Mouse (Mus musculus): Measurements from ENCODE around the gene Bak1.

The Bak1 gene

GRCm38 (mm10) chr17:27021736-27022135 lies 7.1 kb downstream of the Bak1 start:
- no peak for DNase-seq (ENCODE audit: low spot score in 2 of 2)

GRCm38 (mm10) chr17:27021076-27021475 lies 7.7 kb downstream of the Bak1 start:
- no peak for DNase-seq (ENCODE audit: low spot score in 2 of 2)

- no peak for DNase-seq (ENCODE audit: low spot score in 2 of 2)
These were observed 10.1 kb downstream of the Bak1 start for GRCm38 (mm10) chr17:27018555-27019196.

DNA sequence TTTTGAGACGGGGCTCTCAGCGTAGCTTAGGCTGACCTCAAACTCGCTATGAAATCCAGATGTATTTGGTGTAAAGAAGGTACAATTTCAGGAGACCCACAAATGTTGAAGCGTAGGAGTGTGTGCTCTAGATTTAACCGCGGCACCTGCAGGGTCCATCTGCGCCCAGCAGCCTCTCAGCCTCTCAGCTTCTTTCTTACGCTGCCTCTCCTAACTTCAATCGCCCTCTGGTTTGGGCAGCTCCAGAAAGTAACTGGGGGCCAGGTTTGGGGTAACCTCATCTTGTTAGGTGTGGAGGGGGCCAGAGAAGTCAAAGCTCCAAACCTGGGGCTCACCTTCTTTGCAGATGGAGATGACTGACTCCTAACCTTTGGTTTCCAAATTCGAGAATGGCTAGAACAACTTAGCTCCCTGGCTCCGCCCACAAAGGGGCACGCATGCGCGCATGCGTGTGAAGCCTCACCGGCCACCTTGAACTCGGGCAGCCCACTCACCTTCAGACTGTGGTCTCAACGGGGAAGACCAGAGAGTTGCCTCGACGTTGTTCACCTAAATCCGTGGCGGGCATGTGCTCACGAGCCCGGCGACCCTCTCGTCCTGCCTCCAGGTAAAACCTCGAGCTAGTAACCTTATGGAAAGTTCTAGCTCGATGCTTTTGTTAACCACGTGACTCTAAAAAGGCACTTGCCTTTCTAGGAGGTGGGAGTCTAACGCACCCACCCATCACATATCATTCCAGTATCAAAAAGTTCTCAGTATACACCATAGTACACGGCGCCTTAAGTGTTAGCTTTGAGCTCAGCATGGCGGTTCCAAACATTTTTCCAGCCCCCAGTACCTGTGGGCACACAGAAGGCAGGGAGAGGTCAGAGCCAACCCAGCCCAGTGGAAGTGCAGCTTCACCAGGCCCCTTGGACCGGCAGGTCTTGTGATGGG lies 11.0 kb downstream of the Bak1 start:
- peak; percentile 80 to 88 for DNase-seq (ENCODE audit: low spot score in 2 of 2)

GRCm38 (mm10) chr17:27012909-27013308 lies 15.9 kb downstream of the Bak1 start:
- no peak for DNase-seq (ENCODE audit: low spot score in 2 of 2)

DNA sequence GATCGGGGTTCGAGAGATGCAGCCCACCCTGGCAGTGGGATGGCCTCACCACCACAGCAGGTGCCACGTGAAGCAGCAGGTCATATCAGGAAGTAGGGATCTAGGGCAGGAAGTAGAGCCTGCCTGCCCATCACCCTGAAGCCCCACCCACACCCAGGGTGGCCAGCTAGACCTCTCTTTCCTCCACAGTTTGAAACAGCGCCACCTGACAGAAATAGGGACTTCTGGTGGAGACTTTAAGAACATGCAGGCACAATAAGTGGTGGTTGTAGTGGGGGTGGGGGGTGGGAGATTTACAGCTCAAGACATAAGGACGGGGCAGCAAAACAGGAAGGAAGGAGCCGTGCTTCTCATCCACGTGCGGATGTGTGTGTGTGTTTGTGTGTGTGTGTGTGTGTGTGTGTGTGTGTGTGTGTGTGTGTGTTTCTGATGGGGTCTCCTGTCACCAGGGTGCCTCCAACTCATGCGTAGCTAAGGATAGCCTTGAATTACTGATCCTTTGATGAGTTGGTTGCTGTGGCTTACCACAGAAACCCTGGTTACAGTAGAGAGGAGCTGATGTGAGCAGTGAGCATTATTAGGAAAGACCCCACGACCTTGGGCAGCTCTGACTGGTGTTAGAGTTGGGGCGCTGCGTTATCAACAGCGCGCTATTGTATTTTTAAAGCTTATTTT lies 16.7 kb downstream of the Bak1 start:
- peak; percentile 64 to 77 for DNase-seq (ENCODE audit: low spot score in 2 of 2)

DNA sequence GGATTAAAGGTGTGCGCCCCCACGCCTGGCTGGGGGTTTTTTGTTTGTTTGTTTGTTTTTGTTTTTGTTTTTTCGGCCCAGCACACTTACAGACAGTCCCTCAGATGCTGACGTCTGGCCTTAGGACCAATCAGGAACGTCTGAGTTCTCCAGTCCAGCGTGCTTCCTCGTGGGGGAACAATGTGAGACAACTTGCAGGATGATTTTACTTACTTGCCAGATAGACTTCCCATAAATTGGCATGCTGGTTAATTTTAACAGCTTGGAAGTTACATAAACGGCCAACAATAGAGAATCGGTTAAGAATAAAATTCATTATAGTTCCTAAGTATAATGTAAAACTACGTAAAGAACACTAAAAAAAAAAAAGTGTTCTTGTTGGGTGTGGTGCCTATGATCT lies 17.6 kb downstream of the Bak1 start:
- no peak for DNase-seq (ENCODE audit: low spot score in 2 of 2)

DNA sequence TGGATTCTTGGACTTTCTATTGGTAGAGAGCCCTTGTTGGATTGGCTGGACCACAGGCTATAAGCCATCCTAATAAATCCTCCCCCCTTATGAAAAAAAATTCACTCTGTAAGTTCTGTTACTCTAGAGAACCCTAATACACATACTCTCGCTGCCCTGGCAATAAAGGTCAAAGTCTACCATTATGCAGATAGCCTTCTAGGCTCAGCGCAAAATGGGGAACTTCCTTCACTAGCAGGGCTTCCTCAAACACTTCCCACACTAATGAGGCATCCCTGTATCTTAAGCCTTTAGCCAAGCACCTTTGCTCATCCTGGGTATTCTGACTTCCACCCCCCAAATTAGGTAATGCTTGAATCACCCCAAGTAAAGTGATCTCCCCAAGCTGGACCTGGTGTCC lies 20.5 kb downstream of the Bak1 start:
- DNase-seq (ENCODE audit: low spot score in 2 of 2), result no peak

DNA sequence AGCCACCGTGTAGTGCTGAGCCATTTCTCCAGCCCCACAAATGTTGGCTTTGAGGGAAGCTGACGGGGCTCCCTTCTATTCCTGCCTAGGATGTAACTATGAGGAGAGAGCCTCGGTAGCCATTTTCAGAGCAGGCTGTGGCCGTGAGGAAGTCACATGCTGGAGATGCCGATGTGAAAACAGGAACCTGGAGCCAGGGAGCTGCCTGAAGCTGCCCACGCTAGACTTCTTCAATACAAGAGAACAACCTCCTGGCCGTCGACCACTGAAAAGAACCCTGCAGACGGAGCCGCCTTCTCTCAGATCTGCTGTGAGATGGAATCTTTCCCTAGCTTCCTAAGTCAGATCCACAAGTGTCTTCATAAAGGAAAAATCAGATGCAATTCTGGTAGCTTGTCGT lies 23.2 kb downstream of the Bak1 start:
- no peak for DNase-seq (ENCODE audit: low spot score in 2 of 2)

DNA sequence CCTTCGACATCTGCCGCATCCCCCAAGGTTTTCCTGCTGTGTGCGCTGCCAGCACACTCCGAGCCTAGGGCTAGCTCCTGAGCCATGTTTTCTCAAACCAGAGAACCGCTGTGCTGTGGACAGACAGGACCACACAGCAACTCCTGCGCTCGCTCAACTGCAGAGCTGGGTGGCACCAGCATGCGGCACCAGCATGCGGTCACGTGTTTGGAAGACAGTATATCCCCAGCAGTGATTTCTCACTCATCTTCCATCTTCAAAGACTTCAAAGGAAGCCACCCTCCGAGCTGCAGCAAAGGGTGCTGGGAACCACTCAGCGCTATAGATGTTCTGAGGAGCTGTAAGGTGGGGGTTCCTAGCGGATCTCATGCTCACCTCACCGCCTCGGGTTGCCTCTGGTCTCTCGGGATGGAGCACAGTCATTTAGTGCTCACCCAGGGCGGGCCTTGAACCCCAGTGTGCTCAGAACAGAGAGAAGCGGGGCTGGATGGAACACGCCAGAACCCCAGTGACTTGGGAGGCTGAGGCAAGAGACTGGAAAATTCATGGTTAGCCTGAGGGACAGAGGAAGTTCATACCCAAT lies 23.8 kb downstream of the Bak1 start:
- no peak for DNase-seq (ENCODE audit: low spot score in 2 of 2)

DNA sequence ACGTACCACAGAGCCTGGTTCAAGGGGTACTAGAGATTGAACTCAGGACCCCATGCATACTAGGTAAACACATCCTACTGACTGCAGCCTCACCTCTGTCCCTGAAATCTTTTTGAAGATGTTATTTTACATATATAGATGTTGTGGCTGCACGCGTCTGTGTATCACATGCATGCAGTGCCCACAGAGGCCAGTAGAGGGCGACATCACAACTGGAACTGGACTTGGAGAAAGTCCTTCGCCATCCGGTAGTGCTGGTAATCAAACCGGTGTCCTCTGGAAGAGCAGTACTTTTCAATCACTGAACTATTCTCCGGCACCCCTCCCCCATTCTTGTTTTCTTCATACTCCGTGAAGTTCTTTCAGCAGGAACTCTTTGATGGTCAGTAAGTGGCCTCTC lies 24.4 kb downstream of the Bak1 start:
- peak; percentile 46 to 71 for DNase-seq (ENCODE audit: low spot score in 2 of 2)

GRCm38 (mm10) chr17:27001889-27002288 lies 26.9 kb downstream of the Bak1 start:
- peak in 1 of 2 experiments; percentile 45 for DNase-seq (ENCODE audit: low spot score in 2 of 2)

GRCm38 (mm10) chr17:27001151-27001550 lies 27.7 kb downstream of the Bak1 start:
- peak; percentile 45 to 64 for DNase-seq (ENCODE audit: low spot score in 2 of 2)

DNA sequence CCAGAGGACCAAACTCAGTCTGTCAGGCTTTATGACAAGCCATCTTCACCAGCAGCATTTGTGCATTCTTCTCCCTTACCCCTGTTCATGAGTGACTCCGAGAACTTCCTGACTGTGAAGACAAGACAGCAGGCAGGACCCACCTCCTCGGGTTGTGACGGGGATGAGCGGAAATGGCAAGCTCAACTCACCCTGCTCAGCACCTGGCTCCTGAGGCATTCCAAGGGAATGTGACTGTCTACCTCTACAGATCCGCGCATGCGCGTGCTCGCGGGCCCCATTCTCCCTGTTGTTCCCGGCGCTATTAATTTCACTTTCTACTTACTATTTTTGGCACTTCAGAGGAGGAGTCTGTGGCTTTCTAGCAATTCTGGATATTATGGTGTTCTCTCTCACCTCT lies 28.8 kb downstream of the Bak1 start:
- no peak for DNase-seq (ENCODE audit: low spot score in 2 of 2)

DNA sequence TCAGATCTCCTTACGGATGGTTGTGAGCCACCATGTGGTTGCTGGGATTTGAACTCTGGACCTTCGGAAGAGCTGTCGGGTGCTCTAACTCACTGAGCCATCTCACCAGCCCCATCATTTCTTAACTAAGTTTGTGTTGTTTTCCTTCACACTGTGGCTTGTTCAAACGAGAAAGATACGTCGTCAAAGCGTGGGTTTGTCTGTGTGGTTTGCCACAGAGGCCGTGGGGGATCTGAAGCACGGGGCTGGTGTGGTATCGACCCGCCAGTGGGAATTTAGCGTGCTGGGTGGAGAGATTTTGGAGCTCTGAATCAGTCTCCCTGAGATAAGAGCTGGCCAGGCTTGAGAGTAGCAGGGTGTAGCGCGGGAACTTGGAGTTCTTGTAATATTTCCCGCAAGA lies 30.5 kb downstream of the Bak1 start:
- no peak for DNase-seq (ENCODE audit: low spot score in 2 of 2)

- DNase-seq (ENCODE audit: low spot score in 2 of 2), result no peak
These were observed 31.1 kb downstream of the Bak1 start for GRCm38 (mm10) chr17:26997661-26998060.

DNA sequence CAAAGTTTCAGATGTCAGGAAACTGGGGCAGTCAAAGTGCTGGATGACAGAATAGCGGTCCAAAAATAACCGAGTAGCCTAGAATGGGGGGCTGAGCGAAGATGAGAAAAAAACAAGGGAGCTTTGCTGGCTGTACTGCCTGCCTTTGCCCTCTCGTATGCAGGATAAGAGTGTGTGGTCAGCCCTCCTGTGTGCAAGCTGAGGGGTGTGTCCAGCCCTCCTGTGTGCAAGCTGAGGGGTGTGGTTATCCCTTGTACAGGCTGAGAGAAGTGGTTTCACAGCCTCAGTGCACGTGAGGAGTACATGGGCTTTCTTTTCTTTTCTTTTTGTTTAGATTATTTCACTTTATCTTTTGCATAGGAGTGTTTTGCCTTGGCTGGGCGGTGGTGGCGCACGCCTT lies 33.2 kb downstream of the Bak1 start:
- no peak for DNase-seq (ENCODE audit: low spot score in 2 of 2)

- DNase-seq (ENCODE audit: low spot score in 2 of 2), result no peak
These were observed 33.8 kb downstream of the Bak1 start for GRCm38 (mm10) chr17:26995006-26995405.

DNA sequence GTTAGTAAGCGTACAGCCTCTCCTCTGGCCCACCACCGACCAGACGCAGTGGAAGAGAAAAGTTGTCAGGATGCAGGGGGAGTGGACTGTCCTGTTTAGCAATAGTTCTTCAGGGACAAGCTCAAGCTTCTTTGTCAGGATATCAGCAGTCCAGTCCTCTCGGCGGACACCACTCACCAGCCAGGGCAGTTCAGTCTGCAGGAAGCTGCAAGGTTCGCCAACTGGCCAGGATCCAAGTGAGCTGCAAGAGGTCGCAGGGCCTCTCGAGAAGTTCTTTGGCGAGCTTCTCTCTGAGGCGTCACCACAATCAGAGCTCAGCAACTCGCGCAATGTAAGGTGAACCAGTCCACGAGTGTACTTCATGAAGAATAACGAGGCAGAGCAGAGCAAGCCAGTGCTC lies 34.4 kb downstream of the Bak1 start:
- no peak for DNase-seq (ENCODE audit: low spot score in 2 of 2)

DNA sequence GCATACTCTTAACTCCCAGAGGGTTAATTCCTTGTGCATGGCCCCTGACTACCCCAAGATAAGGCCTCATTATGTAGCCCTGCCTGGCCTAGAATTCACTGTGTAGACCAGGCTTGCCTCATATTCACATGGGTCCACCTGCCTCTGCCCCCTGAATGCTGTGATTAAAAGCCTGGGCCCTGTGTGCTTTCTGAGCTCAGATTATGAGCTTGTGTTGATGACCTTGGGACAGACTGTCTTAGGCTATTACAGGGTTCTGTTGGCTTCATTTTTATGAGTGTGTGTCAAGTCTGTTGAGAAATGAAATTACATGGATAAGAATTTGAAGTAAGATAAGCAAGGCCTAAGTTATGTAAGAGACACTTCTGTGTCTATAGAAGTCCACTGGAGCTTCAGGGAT lies 38.3 kb downstream of the Bak1 start:
- no peak for DNase-seq (ENCODE audit: low spot score in 2 of 2)

DNA sequence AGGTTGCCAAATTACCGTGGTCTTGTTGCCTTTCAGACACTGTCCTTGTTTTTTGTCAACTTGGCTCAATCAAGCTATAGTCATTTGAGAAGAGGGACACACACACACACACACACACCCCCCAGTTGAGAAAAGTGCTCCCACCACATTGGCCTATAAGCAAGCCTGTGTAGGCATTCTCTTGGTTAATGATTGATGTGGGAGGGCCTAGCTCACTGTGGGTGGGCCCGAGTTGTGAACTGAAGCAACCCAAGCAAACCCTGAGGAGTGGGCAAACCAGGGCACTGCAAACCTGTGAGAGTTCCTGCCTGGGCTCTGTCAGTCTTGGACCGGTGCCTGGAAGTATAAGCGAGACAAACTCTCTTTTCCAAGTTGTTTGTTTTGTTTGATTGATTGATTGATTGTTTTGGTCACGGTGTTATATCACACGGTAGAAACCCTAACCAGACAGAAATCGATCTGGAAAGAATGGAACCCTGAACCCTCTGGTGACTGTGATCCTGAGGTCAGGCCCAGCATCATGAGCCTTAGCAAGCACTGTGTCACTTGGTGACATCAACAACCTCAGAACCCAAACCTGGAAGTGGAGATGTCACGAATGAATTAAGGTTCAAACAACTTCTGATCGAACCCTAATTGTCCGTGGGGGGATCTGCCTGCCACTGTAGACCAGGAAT lies 43.2 kb downstream of the Bak1 start:
- DNase-seq (ENCODE audit: low spot score in 2 of 2), result no peak

GRCm38 (mm10) chr17:26983382-26983781 lies 45.4 kb downstream of the Bak1 start:
- no peak for DNase-seq (ENCODE audit: low spot score in 2 of 2)
